Mouse (Mus musculus): ENCODE data around the gene Crebbp. TPM values are rescaled to one million over a fixed set of nuclear protein-coding genes. Genes with fewer than 3 reads are reported as not detected.
"Not testable (repeated sequence)": the region's sequence is repeated elsewhere in the genome, so short reads cannot be mapped to it uniquely, and the experiment has no call there.

Gene Crebbp
- 25.9 and 42.5 TPM in 2 replicates for polyA plus RNA-seq (2011; ENCODE audit: insufficient read depth, insufficient read length, low replicate concordance, missing spikeins)

DNA sequence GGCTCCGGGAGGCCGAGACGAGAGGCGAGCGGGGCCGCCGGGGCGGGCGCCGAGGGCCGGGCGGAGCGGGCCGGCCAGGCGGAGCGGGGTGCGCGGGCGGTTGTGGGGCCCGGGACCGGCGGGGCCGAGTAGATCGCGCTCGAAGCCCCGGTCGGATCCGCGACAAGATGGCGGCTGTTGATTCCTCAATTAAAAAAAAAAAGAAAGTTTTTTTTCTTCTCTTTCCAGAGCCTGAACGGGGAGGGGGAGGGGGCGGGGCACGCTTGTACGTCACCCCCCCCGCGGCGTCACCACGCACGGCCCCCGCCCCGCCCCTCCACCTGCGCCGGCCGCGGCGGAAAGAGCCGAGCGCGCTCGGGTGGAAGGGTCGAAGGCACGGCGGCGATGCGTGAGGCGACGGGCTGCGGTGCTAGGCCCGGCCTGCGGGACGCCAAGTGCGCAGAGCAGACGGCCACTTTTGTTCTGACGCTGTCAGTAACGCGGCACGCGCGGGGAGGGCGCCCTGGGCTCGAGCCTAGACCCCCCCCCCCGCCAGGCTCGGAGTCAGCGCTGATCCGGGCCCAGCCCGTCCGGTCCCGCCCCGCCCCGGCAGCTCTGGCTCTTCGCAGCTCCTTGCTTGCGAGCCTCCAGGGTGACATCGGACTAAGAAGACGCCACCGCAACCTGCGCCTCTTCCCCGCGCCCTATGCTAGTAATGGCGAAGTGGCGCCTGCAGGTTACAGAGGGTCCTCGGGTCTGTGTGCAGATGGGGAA is at the start of gene Crebbp:
TSS of gene Crebbp (minus strand) at position 199 of the 753 bp plus-strand sequence.
- Histone ChIP-seq H3K27ac (ENCODE audit: control insufficient read depth, insufficient read depth, low read depth, low read length, poor library complexity) (peak within 1 kb of the TSS; percentile 97), H3K4me3 (replicated peaks; ENCODE audit: control insufficient read depth, low read depth, low read length) (peak within 1 kb of the TSS; percentile 94), H3K4me1 (ENCODE audit: control insufficient read depth, insufficient read depth, low read length) (peaks cover 4% of the 10 kb centered on the region)
- WGBS = 2% methylated on average over 90 of the region's 92 CpGs
- no peak for TF ChIP-seq CTCF (IDR thresholded peaks at IDR 0.05; ENCODE audit: control insufficient read depth, insufficient read depth, low read length)
- TF ChIP-seq POLR2A (IDR thresholded peaks at IDR 0.05; ENCODE audit: borderline replicate concordance, control insufficient read depth, low read depth, low read length) = peak; percentile 44; the same call in 1 of the 2 replicates

DNA sequence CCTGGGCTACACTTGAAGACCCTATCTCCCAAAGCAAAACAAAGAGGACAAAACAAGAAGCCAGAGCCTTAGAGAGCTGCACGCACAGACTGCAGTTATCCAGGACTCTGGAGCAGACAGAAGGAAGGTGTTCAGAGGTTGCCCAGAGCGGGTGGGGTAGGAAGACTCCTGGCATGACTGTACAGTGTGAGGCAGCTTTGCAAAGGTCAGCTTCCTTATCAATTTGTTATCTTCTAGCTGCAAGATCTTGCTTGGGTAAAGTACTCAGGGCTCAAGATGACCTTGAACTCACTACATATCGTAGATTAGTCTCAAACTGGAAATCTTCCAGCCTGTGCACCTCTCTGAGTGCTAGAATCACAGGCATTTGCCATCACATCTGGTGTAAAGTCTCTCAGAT is 49.7 kb upstream of the Crebbp start:
- TF ChIP-seq CTCF (IDR thresholded peaks at IDR 0.05; ENCODE audit: control insufficient read depth, insufficient read depth, low read length) (no peak), POLR2A (IDR thresholded peaks at IDR 0.05; ENCODE audit: borderline replicate concordance, control insufficient read depth, low read depth, low read length) (no peak)
- Histone ChIP-seq H3K4me1 (ENCODE audit: control insufficient read depth, insufficient read depth, low read length) (peaks cover 1% of the 10 kb centered on the region; the same call in 1 of the 2 replicates), H3K27ac (ENCODE audit: control insufficient read depth, insufficient read depth, low read depth, low read length, poor library complexity) (no peak overlapping the region), H3K4me3 (replicated peaks; ENCODE audit: control insufficient read depth, low read depth, low read length) (no peak overlapping the region)
- 68% methylated on average over 3 of the region's 3 CpGs for WGBS

- Histone ChIP-seq H3K4me3 (replicated peaks; ENCODE audit: control insufficient read depth, low read depth, low read length) (no peak overlapping the region), H3K27ac (ENCODE audit: control insufficient read depth, insufficient read depth, low read depth, low read length, poor library complexity) (no peak overlapping the region), H3K4me1 (ENCODE audit: control insufficient read depth, insufficient read depth, low read length) (no peaks in the 10 kb centered on the region; the same call in 1 of the 2 replicates)
- TF ChIP-seq POLR2A (IDR thresholded peaks at IDR 0.05; ENCODE audit: borderline replicate concordance, control insufficient read depth, low read depth, low read length) (no peak), CTCF (IDR thresholded peaks at IDR 0.05; ENCODE audit: control insufficient read depth, insufficient read depth, low read length) (no peak)
- WGBS = 82% methylated on average over 2 of the region's 2 CpGs
Measured at GRCm38 (mm10) chr16:4257546-4257945, 43.7 kb upstream of the Crebbp start.

DNA sequence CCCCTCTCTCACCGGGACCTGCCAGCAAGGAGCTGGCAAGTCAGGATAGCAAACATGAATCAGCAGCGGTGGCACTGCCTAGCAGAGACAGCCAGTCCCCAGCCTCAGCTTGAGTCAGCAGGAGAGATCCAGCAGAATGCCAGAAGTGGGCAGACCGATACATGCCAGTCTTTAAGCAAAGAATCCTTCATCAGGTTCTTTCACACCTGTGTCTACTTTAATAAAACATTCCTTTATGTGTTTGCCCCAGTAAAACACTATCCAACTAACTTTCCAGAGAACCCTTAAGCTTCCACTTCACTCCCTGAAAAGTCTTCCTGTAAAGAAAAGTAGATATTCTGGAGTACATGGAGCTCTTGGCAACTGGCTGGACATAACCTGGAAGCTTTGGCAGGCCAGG is 35.0 kb upstream of the Crebbp start:
- H3K4me1 ChIP-seq (ENCODE audit: control insufficient read depth, insufficient read depth, low read length) = no peaks in the 10 kb centered on the region
- WGBS = 78% methylated on average over 3 of the region's 3 CpGs
- no peak for TF ChIP-seq CTCF (IDR thresholded peaks at IDR 0.05; ENCODE audit: control insufficient read depth, insufficient read depth, low read length)
- no peak for TF ChIP-seq POLR2A (IDR thresholded peaks at IDR 0.05; ENCODE audit: borderline replicate concordance, control insufficient read depth, low read depth, low read length)
- H3K27ac ChIP-seq (ENCODE audit: control insufficient read depth, insufficient read depth, low read depth, low read length, poor library complexity) = no peak overlapping the region
- H3K4me3 ChIP-seq (replicated peaks; ENCODE audit: control insufficient read depth, low read depth, low read length) = no peak overlapping the region

DNA sequence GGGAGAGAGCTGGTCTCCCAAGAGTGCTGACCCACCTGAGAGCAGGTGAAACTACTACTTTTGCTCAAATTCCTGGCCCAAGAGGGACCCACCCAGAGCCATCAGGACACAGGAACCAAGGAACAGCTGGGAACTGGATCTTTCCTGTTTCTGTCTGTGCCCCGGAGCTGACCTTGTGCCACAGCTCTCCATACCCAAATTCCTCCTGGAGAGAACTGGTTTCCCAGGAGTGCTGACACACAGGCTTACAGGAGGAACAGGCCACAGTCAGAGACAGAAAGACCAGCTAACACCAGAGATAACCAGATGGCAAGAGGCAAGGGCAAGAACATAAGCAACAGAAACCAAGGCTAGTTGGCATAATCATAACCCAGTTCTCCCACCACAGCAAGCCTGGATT is 31.4 kb upstream of the Crebbp start:
- not testable (repeated sequence) for H3K4me1 ChIP-seq (ENCODE audit: control insufficient read depth, insufficient read depth, low read length); H3K4me3 ChIP-seq (replicated peaks; ENCODE audit: control insufficient read depth, low read depth, low read length); H3K27ac ChIP-seq (ENCODE audit: control insufficient read depth, insufficient read depth, low read depth, low read length, poor library complexity)
- WGBS = 95% methylated on average over 1 of the region's 1 CpGs

DNA sequence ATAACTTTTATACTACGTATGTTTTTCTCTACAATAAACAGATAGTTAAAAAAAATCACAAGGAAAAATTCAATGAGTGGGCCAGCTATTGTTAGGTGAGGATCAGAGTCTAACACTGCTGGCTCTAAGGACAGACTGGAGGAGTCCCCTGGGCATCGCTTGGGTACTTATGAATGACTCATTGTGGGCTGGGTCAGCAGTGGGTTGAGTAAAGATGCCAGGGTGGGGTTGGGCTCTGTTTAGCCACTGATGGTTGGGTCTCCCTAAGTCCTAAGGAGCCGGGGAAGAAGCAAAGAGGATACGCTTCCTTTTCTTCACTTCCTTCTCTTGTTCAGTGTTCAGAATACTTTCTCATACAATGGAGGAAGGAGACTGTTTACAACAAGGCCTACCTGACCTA is 22.3 kb upstream of the Crebbp start:
- no peak for TF ChIP-seq CTCF (IDR thresholded peaks at IDR 0.05; ENCODE audit: control insufficient read depth, insufficient read depth, low read length)
- no peak for TF ChIP-seq POLR2A (IDR thresholded peaks at IDR 0.05; ENCODE audit: borderline replicate concordance, control insufficient read depth, low read depth, low read length)
- H3K4me3 ChIP-seq (replicated peaks; ENCODE audit: control insufficient read depth, low read depth, low read length) = no peak overlapping the region
- no peaks in the 10 kb centered on the region for H3K4me1 ChIP-seq (ENCODE audit: control insufficient read depth, insufficient read depth, low read length)
- WGBS = 66% methylated on average over 4 of the region's 4 CpGs
- H3K27ac ChIP-seq (ENCODE audit: control insufficient read depth, insufficient read depth, low read depth, low read length, poor library complexity) = no peak overlapping the region

GRCm38 (mm10) chr16:4235587-4235986 is 21.8 kb upstream of the Crebbp start:
- Histone ChIP-seq H3K27ac (ENCODE audit: control insufficient read depth, insufficient read depth, low read depth, low read length, poor library complexity) (no peak overlapping the region), H3K4me3 (replicated peaks; ENCODE audit: control insufficient read depth, low read depth, low read length) (no peak overlapping the region), H3K4me1 (ENCODE audit: control insufficient read depth, insufficient read depth, low read length) (no peaks in the 10 kb centered on the region)
- TF ChIP-seq POLR2A (IDR thresholded peaks at IDR 0.05; ENCODE audit: borderline replicate concordance, control insufficient read depth, low read depth, low read length) (no peak), CTCF (IDR thresholded peaks at IDR 0.05; ENCODE audit: control insufficient read depth, insufficient read depth, low read length) (no peak)

- H3K4me3 ChIP-seq (replicated peaks; ENCODE audit: control insufficient read depth, low read depth, low read length) = no peak overlapping the region
- WGBS = 89% methylated on average over 2 of the region's 2 CpGs
- no peak overlapping the region for H3K27ac ChIP-seq (ENCODE audit: control insufficient read depth, insufficient read depth, low read depth, low read length, poor library complexity)
- no peaks in the 10 kb centered on the region for H3K4me1 ChIP-seq (ENCODE audit: control insufficient read depth, insufficient read depth, low read length)
- TF ChIP-seq POLR2A (IDR thresholded peaks at IDR 0.05; ENCODE audit: borderline replicate concordance, control insufficient read depth, low read depth, low read length) = no peak
- no peak for TF ChIP-seq CTCF (IDR thresholded peaks at IDR 0.05; ENCODE audit: control insufficient read depth, insufficient read depth, low read length)
Measured at GRCm38 (mm10) chr16:4225841-4226240, 12.0 kb upstream of the Crebbp start.
